Mouse (Mus musculus): Measurements from ENCODE around the gene Trpm7. TPM values are rescaled to one million over a fixed set of nuclear protein-coding genes. Genes with fewer than 3 reads are reported as not detected.

The Trpm7 gene
- polyA plus RNA-seq, 2 experiments from 2014 or later = 49.8 to 55.8 TPM

Other genes starting within 250 kb of the Trpm7 start
- 10 to 100 TPM; 50.1 to 58.3 TPM for gene Gabpb1, start 199.9 kb downstream of the Trpm7 start, polyA plus RNA-seq (2017; shearing (Covaris generic))
- 10 to 100 TPM; 36.0 to 37.8 TPM for gene Usp8, start 168.9 kb downstream of the Trpm7 start, polyA plus RNA-seq (2017; shearing (Covaris generic))
- gene Usp50, start 92.8 kb downstream of the Trpm7 start, polyA plus RNA-seq (2017; shearing (Covaris generic)) = 10 to 100 TPM in 1 of 2 experiments, 1 to 10 TPM in 1; 3.5 to 12.6 TPM
- 10 to 100 TPM; 63.4 to 75.3 TPM for gene Sppl2a, start 57.0 kb upstream of the Trpm7 start, polyA plus RNA-seq (2017; shearing (Covaris generic))
- 10 to 100 TPM; 10.9 to 15.6 TPM for gene Ap4e1, start 132.5 kb upstream of the Trpm7 start, polyA plus RNA-seq (2017; shearing (Covaris generic))
- 100 to 1,000 TPM; 115 to 117 TPM for gene Blvra, start 194.4 kb upstream of the Trpm7 start, polyA plus RNA-seq (2017; shearing (Covaris generic))

Data from activated CD4-positive, CD25-positive, alpha-beta regulatory T cell, adult 4 months (primary cell).